Mouse (Mus musculus): ENCODE measurements around the gene Edf1. TPM values are rescaled to one million over a fixed set of nuclear protein-coding genes. Genes with fewer than 3 reads are reported as not detected.

The Edf1 gene
- polyA plus RNA-seq, 1 experiment from 2014 or later, result 356 TPM

DNA sequence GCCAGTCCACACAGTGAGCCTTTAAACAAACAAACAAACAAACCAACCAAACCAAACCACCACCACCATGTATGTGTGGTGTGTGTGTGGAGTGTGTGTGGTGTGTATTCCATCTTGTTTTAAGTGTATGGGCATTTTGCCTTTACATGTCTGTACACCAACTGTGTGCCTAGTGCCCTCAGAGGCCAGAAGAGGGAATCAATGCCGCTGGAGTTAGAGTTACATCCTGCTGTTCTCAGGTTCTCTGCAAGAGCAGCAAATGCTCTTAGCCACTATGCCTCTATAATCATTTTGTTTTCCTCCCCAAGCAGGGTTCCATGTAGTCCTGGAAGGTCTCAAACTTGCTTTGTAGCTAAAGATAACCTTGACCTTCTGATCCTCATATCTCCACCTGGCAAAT is 1.4 kb upstream of the Edf1 start:
- WGBS, result 55% methylated on average over 1 of the region's 1 CpGs
- Histone ChIP-seq H3K36me3 (ENCODE audit: control insufficient read depth, insufficient read depth, low read length) (peaks cover 19% of the 10 kb centered on the region), H3K27me3 (replicated peaks; ENCODE audit: control insufficient read depth, insufficient read depth, low read length) (no peaks in the 10 kb centered on the region), H3K4me2 (ENCODE audit: low read length) (no peak overlapping the region), H3K4me1 (replicated peaks; ENCODE audit: control insufficient read depth, insufficient read depth, low read length) (peaks cover 12% of the 10 kb centered on the region), H3K9ac (ENCODE audit: low read length) (no peak overlapping the region), H3K27ac (ENCODE audit: low read depth) (no peak overlapping the region), H3K9me3 (ENCODE audit: control insufficient read depth, low read length) (no peaks in the 10 kb centered on the region), H3K4me3 (ENCODE audit: low read depth, low read length) (no peak overlapping the region)
- ATAC-seq (replicated peaks; ENCODE audit: low FRiP score, low TSS enrichment, low read depth) (no peak), DNase-seq (ENCODE audit: low spot score) (no peak)

DNA sequence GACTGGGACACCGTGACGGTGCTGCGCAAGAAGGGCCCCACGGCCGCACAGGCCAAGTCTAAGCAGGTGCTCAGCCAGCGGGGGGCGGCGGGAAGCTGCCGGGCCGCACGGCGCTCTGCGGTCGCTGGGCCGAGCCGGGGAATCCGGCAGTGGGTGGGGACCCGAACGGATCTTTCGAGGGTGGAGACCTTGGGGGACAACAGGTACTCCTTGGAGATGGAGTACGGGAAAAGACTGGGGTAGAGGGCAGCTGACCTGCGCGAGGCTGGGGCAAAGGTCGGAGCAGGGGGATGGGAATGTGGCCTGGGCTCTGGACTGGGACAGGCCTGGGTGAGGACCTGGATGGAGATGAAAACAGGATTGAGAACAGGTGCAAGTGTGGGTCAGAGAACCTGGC is 315 bp downstream of the Edf1 start:
- 0% methylated on average over 24 of the region's 24 CpGs for WGBS
- no peaks in the 10 kb centered on the region for H3K9me3 ChIP-seq (ENCODE audit: control insufficient read depth, low read length)
- peak overlapping the region; percentile 85 for H3K4me3 ChIP-seq (ENCODE audit: low read depth, low read length)
- no peak for DNase-seq (ENCODE audit: low spot score)
- peaks cover 35% of the 10 kb centered on the region for H3K36me3 ChIP-seq (ENCODE audit: control insufficient read depth, insufficient read depth, low read length)
- no peaks in the 10 kb centered on the region for H3K27me3 ChIP-seq (replicated peaks; ENCODE audit: control insufficient read depth, insufficient read depth, low read length)
- no peak; the same call in none of the 2 replicates for ATAC-seq (replicated peaks; ENCODE audit: low FRiP score, low TSS enrichment, low read depth)
- peak overlapping the region; percentile 97 for H3K4me2 ChIP-seq (ENCODE audit: low read length)
- peaks cover 12% of the 10 kb centered on the region for H3K4me1 ChIP-seq (replicated peaks; ENCODE audit: control insufficient read depth, insufficient read depth, low read length)
- H3K9ac ChIP-seq (ENCODE audit: low read length), result peak overlapping the region; percentile 88
- peak overlapping the region; percentile 60 for H3K27ac ChIP-seq (ENCODE audit: low read depth)

GRCm38 (mm10) chr2:25558774-25559173 is 1.1 kb downstream of the Edf1 start:
- no peak overlapping the region for H3K27ac ChIP-seq (ENCODE audit: low read depth)
- peaks cover 12% of the 10 kb centered on the region for H3K4me1 ChIP-seq (replicated peaks; ENCODE audit: control insufficient read depth, insufficient read depth, low read length)
- peak overlapping the region; percentile 88 for H3K9ac ChIP-seq (ENCODE audit: low read length)
- ATAC-seq (replicated peaks; ENCODE audit: low FRiP score, low TSS enrichment, low read depth), result no peak
- WGBS, result 64% methylated on average over 6 of the region's 6 CpGs
- no peaks in the 10 kb centered on the region for H3K27me3 ChIP-seq (replicated peaks; ENCODE audit: control insufficient read depth, insufficient read depth, low read length)
- peaks cover 44% of the 10 kb centered on the region for H3K36me3 ChIP-seq (ENCODE audit: control insufficient read depth, insufficient read depth, low read length)
- DNase-seq (ENCODE audit: low spot score), result no peak
- peak overlapping the region; percentile 85 for H3K4me3 ChIP-seq (ENCODE audit: low read depth, low read length)
- H3K9me3 ChIP-seq (ENCODE audit: control insufficient read depth, low read length), result no peaks in the 10 kb centered on the region
- H3K4me2 ChIP-seq (ENCODE audit: low read length), result peak overlapping the region; percentile 97

DNA sequence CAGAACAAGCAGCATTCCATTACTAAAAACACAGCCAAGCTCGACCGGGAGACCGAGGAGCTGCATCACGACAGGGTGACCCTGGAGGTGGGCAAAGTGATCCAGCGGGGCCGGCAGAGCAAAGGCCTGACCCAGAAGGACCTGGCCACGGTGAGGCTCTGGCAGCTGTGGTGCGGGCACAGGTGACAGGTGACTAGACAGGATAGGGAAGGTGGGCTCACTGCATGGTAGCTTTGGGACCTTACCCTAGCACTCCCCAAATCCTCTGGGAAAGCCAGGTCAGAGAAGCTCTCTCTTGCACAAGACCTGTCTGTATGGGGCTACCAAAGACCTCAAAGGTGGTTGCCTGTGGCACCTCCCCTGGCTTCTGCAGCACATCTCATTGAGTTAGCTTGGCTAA is 2.9 kb downstream of the Edf1 start:
- Histone ChIP-seq H3K4me1 (replicated peaks; ENCODE audit: control insufficient read depth, insufficient read depth, low read length) (peaks cover 12% of the 10 kb centered on the region), H3K36me3 (ENCODE audit: control insufficient read depth, insufficient read depth, low read length) (peaks cover 61% of the 10 kb centered on the region), H3K9me3 (ENCODE audit: control insufficient read depth, low read length) (no peaks in the 10 kb centered on the region), H3K27me3 (replicated peaks; ENCODE audit: control insufficient read depth, insufficient read depth, low read length) (no peaks in the 10 kb centered on the region), H3K9ac (ENCODE audit: low read length) (no peak overlapping the region), H3K4me3 (ENCODE audit: low read depth, low read length) (no peak overlapping the region), H3K4me2 (ENCODE audit: low read length) (no peak overlapping the region), H3K27ac (ENCODE audit: low read depth) (no peak overlapping the region)
- 89% methylated on average over 8 of the region's 8 CpGs for whole genome bisulfite sequencing
- ATAC-seq (replicated peaks; ENCODE audit: low FRiP score, low TSS enrichment, low read depth) (no peak), DNase-seq (ENCODE audit: low spot score) (no peak)

DNA sequence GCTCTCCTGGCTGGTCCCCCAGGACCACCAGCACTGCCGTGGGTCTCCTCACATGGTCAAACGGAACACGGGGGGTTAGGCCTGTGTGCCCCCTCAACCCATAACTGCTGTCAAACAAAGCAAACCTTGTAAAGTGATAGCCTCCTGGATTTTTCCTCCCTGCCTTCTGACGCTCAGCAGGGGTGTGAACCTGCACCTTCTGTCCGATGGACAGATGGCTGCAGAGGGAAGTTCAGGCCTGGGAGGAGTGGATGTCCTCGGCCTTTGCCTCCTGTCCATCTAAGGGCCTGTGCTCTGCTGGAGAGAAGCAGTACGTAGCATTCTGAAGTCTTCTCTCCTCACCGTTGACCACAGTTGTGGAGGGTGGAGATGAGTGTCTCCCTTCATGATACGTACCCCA is 4.3 kb downstream of the Edf1 start:
- ATAC-seq (replicated peaks; ENCODE audit: low FRiP score, low TSS enrichment, low read depth), result no peak
- peaks cover 72% of the 10 kb centered on the region for H3K36me3 ChIP-seq (ENCODE audit: control insufficient read depth, insufficient read depth, low read length)
- no peak for DNase-seq (ENCODE audit: low spot score)
- H3K27me3 ChIP-seq (replicated peaks; ENCODE audit: control insufficient read depth, insufficient read depth, low read length), result no peaks in the 10 kb centered on the region
- H3K4me1 ChIP-seq (replicated peaks; ENCODE audit: control insufficient read depth, insufficient read depth, low read length), result peaks cover 11% of the 10 kb centered on the region
- 82% methylated on average over 9 of the region's 9 CpGs for WGBS
- no peak overlapping the region for H3K27ac ChIP-seq (ENCODE audit: low read depth)
- no peaks in the 10 kb centered on the region for H3K9me3 ChIP-seq (ENCODE audit: control insufficient read depth, low read length)
- H3K4me2 ChIP-seq (ENCODE audit: low read length), result no peak overlapping the region
- H3K9ac ChIP-seq (ENCODE audit: low read length), result no peak overlapping the region
- H3K4me3 ChIP-seq (ENCODE audit: low read depth, low read length), result no peak overlapping the region

DNA sequence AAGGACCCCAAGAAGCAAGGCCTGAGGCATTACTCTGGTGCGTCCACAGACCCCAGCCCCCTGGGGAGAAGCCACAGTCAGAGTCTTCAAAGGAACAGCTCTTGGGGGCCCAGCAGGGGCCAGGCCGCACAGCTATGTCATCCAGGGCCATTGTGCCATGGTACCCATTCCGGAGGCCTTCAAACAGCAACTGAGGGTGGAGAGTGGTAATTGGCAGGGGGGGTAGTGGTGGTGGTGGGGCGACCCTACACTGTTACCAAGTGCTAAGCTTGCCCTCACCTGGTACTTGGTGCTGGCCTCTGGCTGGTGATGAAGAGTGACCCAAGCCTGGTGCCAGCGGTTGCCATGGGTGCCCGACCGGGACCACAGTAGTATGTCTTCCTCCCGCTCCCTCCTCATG is 8.1 kb downstream of the Edf1 start:
- Histone ChIP-seq H3K27ac (ENCODE audit: low read depth) (no peak overlapping the region), H3K4me1 (replicated peaks; ENCODE audit: control insufficient read depth, insufficient read depth, low read length) (0 out of 2 replicates have a peak, but pooled peaks cover 3% of the 10 kb centered on the region), H3K9ac (ENCODE audit: low read length) (no peak overlapping the region), H3K9me3 (ENCODE audit: control insufficient read depth, low read length) (no peaks in the 10 kb centered on the region), H3K4me3 (ENCODE audit: low read depth, low read length) (no peak overlapping the region), H3K36me3 (ENCODE audit: control insufficient read depth, insufficient read depth, low read length) (peaks cover 92% of the 10 kb centered on the region), H3K27me3 (replicated peaks; ENCODE audit: control insufficient read depth, insufficient read depth, low read length) (no peaks in the 10 kb centered on the region), H3K4me2 (ENCODE audit: low read length) (no peak overlapping the region)
- no peak for ATAC-seq (replicated peaks; ENCODE audit: low FRiP score, low TSS enrichment, low read depth)
- 88% methylated on average over 8 of the region's 8 CpGs for WGBS
- no peak for DNase-seq (ENCODE audit: low spot score)

- WGBS, result 79% methylated on average over 6 of the region's 6 CpGs
- no peaks in the 10 kb centered on the region for H3K27me3 ChIP-seq (replicated peaks; ENCODE audit: control insufficient read depth, insufficient read depth, low read length)
- no peak overlapping the region for H3K27ac ChIP-seq (ENCODE audit: low read depth)
- H3K4me2 ChIP-seq (ENCODE audit: low read length), result no peak overlapping the region
- no peak overlapping the region for H3K9ac ChIP-seq (ENCODE audit: low read length)
- 0 out of 2 replicates have a peak, but pooled peaks cover 3% of the 10 kb centered on the region for H3K4me1 ChIP-seq (replicated peaks; ENCODE audit: control insufficient read depth, insufficient read depth, low read length)
- no peak for DNase-seq (ENCODE audit: low spot score)
- peaks cover 86% of the 10 kb centered on the region for H3K36me3 ChIP-seq (ENCODE audit: control insufficient read depth, insufficient read depth, low read length)
- no peaks in the 10 kb centered on the region for H3K9me3 ChIP-seq (ENCODE audit: control insufficient read depth, low read length)
- no peak overlapping the region for H3K4me3 ChIP-seq (ENCODE audit: low read depth, low read length)
- ATAC-seq (replicated peaks; ENCODE audit: low FRiP score, low TSS enrichment, low read depth), result no peak
Observed at GRCm38 (mm10) chr2:25566558-25566957, 8.9 kb downstream of the Edf1 start.

GRCm38 (mm10) chr2:25568473-25569019 is 10.9 kb downstream of the Edf1 start:
- Histone ChIP-seq H3K27me3 (replicated peaks; ENCODE audit: control insufficient read depth, insufficient read depth, low read length) (no peaks in the 10 kb centered on the region), H3K4me2 (ENCODE audit: low read length) (no peak overlapping the region), H3K9me3 (ENCODE audit: control insufficient read depth, low read length) (no peaks in the 10 kb centered on the region), H3K4me1 (replicated peaks; ENCODE audit: control insufficient read depth, insufficient read depth, low read length) (peaks cover 5% of the 10 kb centered on the region; the same call in 1 of the 2 replicates), H3K4me3 (ENCODE audit: low read depth, low read length) (no peak overlapping the region), H3K36me3 (ENCODE audit: control insufficient read depth, insufficient read depth, low read length) (peaks cover 66% of the 10 kb centered on the region), H3K9ac (ENCODE audit: low read length) (no peak overlapping the region), H3K27ac (ENCODE audit: low read depth) (no peak overlapping the region)
- ATAC-seq (replicated peaks; ENCODE audit: low FRiP score, low TSS enrichment, low read depth) (no peak), DNase-seq (ENCODE audit: low spot score) (no peak)
- 70% methylated on average over 6 of the region's 6 CpGs for WGBS

GRCm38 (mm10) chr2:25569323-25569722 is 11.7 kb downstream of the Edf1 start:
- H3K36me3 ChIP-seq (ENCODE audit: control insufficient read depth, insufficient read depth, low read length), result peaks cover 58% of the 10 kb centered on the region
- ATAC-seq (replicated peaks; ENCODE audit: low FRiP score, low TSS enrichment, low read depth), result no peak
- no peaks in the 10 kb centered on the region for H3K9me3 ChIP-seq (ENCODE audit: control insufficient read depth, low read length)
- H3K9ac ChIP-seq (ENCODE audit: low read length), result no peak overlapping the region
- no peak for DNase-seq (ENCODE audit: low spot score)
- WGBS, result 92% methylated on average over 3 of the region's 3 CpGs
- H3K4me3 ChIP-seq (ENCODE audit: low read depth, low read length), result no peak overlapping the region
- H3K4me1 ChIP-seq (replicated peaks; ENCODE audit: control insufficient read depth, insufficient read depth, low read length), result peaks cover 11% of the 10 kb centered on the region; the same call in 1 of the 2 replicates
- H3K4me2 ChIP-seq (ENCODE audit: low read length), result no peak overlapping the region
- no peaks in the 10 kb centered on the region for H3K27me3 ChIP-seq (replicated peaks; ENCODE audit: control insufficient read depth, insufficient read depth, low read length)
- no peak overlapping the region for H3K27ac ChIP-seq (ENCODE audit: low read depth)
